Mouse (Mus musculus) embryonic fibroblast, embryonic 13.5 days (primary cell): ENCODE measurements around the gene Zfc3h1.

Experiments used
- CTCF ChIP-seq: IDR thresholded peaks from 2 replicates; pipeline ENCODE4 v1.5.1; 2011; ENCODE audit warnings: mild to moderate bottlenecking, control low read depth, low read length, moderate library complexity, borderline replicate concordance; ENCODE audit not compliant: insufficient read depth
- POLR2A ChIP-seq: IDR thresholded peaks from 2 replicates; pipeline ENCODE4 v1.6.1; 2011; ENCODE audit warnings: low read depth, mild to moderate bottlenecking, control low read depth, low read length, moderate library complexity

DNA sequence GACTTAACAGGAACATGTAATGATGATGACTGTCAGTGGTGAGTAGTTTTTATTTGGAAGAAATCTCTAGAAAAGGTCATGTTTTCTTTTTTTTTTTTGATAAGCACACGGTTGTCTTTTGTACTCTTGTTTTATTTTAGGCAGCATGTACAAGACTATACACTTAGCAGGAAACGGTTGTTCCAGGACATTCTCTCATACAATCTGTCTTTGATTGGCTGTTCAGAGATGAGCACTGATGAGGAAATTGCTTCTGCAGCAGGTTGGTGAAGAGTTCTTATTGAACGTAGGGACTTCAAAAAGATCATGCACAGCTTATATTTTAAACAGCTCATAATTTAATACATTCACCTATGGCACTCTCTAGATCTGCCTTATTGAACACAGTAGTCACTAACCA is 29.3 kb downstream of the Zfc3h1 start:
- TF ChIP-seq CTCF (no peak), POLR2A (no peak)
